Mouse (Mus musculus) C3H10T1/2 (cell line): ENCODE data around the gene Dio3. TPM values are rescaled to one million over a fixed set of nuclear protein-coding genes. Genes with fewer than 3 reads are reported as not detected.

ENCODE experiments used
- polyA plus RNA-seq, 2 experiments: library from polyadenylated mRNA; unstranded; fragments of >200 nt; fragmentation: generic; extraction: Trizol; gene quantifications; one replicate each; pipeline ENCODE4 v1.2.1; 2012; ENCODE audit warnings: missing spikeins in 2 of 2

Dio3 gene
- polyA plus RNA-seq, result not detected

GRCm38 (mm10) chr12:110278853-110279252 lies at the start of gene Dio3:
TSS of gene Dio3 (plus strand) at chr12:110279068.

Other genes with a start within 250 kb of the Dio3 start
- gene Ppp2r5c, start 168.1 kb downstream of the Dio3 start, polyA plus RNA-seq, result 10 to 100 TPM; 13.9 to 38.5 TPM